9 mouse cellular contexts compared by ENCODE assay signal in genomic region chr4:82858431-82859010, GRCm38 (mm10). TPM values are rescaled to one million over a fixed set of nuclear protein-coding genes. Genes with fewer than 3 reads are reported as not detected.
DNase-seq lines count a peak whose midpoint lies in the region; ATAC-seq and TF ChIP-seq lines count a peak whose summit lies in the region.
"Had no signal": no experiment of that assay in that cellular context is flagged by ENCODE, and none has a peak within 500 bp of the region (broad histone marks: within the 10 kb centered on the region; RNA-seq: fewer than 3 reads in every experiment).

No protein-coding gene starts in this region.

- H3K4me3 ChIP-seq in heart, embryonic 14.5 days (ENCODE audit: control insufficient read depth in 1 of 2, insufficient read depth in 1 of 2, low read depth in 1 of 2, low read length in 2 of 2) = peak overlapping the region; percentile 60 to 95; a peak in 3 of 4 replicates
- no peak overlapping the region for H3K4me3 ChIP-seq in ES-Bruce4 (ENCODE audit: low read depth, low read length)
- peak overlapping the region; percentile 83 for H3K4me3 ChIP-seq in hindbrain, embryonic 10.5 days
- peak overlapping the region; percentile 88 for H3K4me3 ChIP-seq in midbrain, embryonic 10.5 days

- 20% methylated on average over 4 of the region's 4 CpGs for WGBS in heart, embryonic 14.5 days
- 37% methylated on average over 4 of the region's 4 CpGs for WGBS in hindbrain, embryonic 10.5 days
- 34% methylated on average over 4 of the region's 4 CpGs for WGBS in midbrain, embryonic 10.5 days

- DNase-seq in heart, postnatal 25 days (ENCODE audit: low spot score) = no peak
- DNase-seq in hindbrain, embryonic 10.5 days (ENCODE audit: low spot score) = no peak
- DNase-seq in midbrain, embryonic 10.5 days (ENCODE audit: low spot score) = no peak
- DNase-seq in cerebellum, postnatal 25 days = no peak
- no peak for DNase-seq in layer of hippocampus, adult 18-20 months (ENCODE audit: low spot score in 2 of 2)
- DNase-seq in ovary, postnatal 10 days (ENCODE audit: low spot score) = no peak
- DNase-seq: lung, adult 18-20 months had no signal

- ATAC-seq in heart, embryonic 14.5 days (ENCODE audit: insufficient number of reproducible peaks, insufficient read depth, low FRiP score, low read depth) = no peak

- intact Hi-C loops in heart, postnatal 25 days (cut with DNase I) = no loop called here

- H3K9me3 ChIP-seq in heart, embryonic 14.5 days (ENCODE audit: control insufficient read depth, low read length) = no peaks in the 10 kb centered on the region
- H3K9me3 ChIP-seq in ES-Bruce4 (replicated peaks; ENCODE audit: control insufficient read depth, insufficient read depth, low read length, poor library complexity, severe bottlenecking) = no peaks in the 10 kb centered on the region
- no peaks in the 10 kb centered on the region for H3K9me3 ChIP-seq in hindbrain, embryonic 10.5 days
- no peaks in the 10 kb centered on the region for H3K9me3 ChIP-seq in midbrain, embryonic 10.5 days (replicated peaks)

- H3K27me3 ChIP-seq in heart, embryonic 14.5 days (ENCODE audit: control insufficient read depth, insufficient read depth, low read length) = no peaks in the 10 kb centered on the region
- H3K27me3 ChIP-seq in ES-Bruce4 (ENCODE audit: control insufficient read depth, insufficient read depth, low read length, poor library complexity, severe bottlenecking) = no peaks in the 10 kb centered on the region
- no peaks in the 10 kb centered on the region for H3K27me3 ChIP-seq in hindbrain, embryonic 10.5 days (ENCODE audit: insufficient read depth, poor library complexity, severe bottlenecking)
- no peaks in the 10 kb centered on the region for H3K27me3 ChIP-seq in midbrain, embryonic 10.5 days (ENCODE audit: low read depth, poor library complexity, severe bottlenecking)

- TF ChIP-seq EP300 in ES-Bruce4 (IDR thresholded peaks at IDR 0.05; ENCODE audit: insufficient read depth, low read depth, low read length) = no peak

- peaks cover 0 to 20% of the 10 kb centered on the region in 2 experiments; a peak in 2 of 4 replicates for H3K4me1 ChIP-seq in heart, embryonic 14.5 days (ENCODE audit: control insufficient read depth in 2 of 2, insufficient read depth in 2 of 2, low read length in 2 of 2)
- no peaks in the 10 kb centered on the region for H3K4me1 ChIP-seq in ES-Bruce4 (ENCODE audit: control insufficient read depth, insufficient read depth, low read length)
- peaks cover 6% of the 10 kb centered on the region for H3K4me1 ChIP-seq in hindbrain, embryonic 10.5 days (replicated peaks)
- H3K4me1 ChIP-seq in midbrain, embryonic 10.5 days = peaks cover 22% of the 10 kb centered on the region

- peak overlapping the region; percentile 86 for H3K4me2 ChIP-seq in heart, embryonic 14.5 days (ENCODE audit: low read length)

- peak overlapping the region in 1 of 2 experiments; percentile 78; a peak in 2 of 4 replicates for H3K27ac ChIP-seq in heart, embryonic 14.5 days (replicated peaks in 1 of 2; ENCODE audit: control insufficient read depth in 1 of 2, insufficient read depth in 1 of 2, low read depth in 2 of 2, low read length in 2 of 2)
- H3K27ac ChIP-seq in ES-Bruce4 (ENCODE audit: insufficient read depth, low read length) = no peak overlapping the region
- H3K27ac ChIP-seq in hindbrain, embryonic 10.5 days = peak overlapping the region; percentile 96
- H3K27ac ChIP-seq in midbrain, embryonic 10.5 days (replicated peaks) = peak overlapping the region; percentile 97

- no peaks in the 10 kb centered on the region for H3K36me3 ChIP-seq in heart, embryonic 14.5 days (ENCODE audit: control insufficient read depth, insufficient read depth, low read length)
- H3K36me3 ChIP-seq in ES-Bruce4 (ENCODE audit: control insufficient read depth, insufficient read depth, low read length, poor library complexity, severe bottlenecking) = no peaks in the 10 kb centered on the region
- H3K36me3 ChIP-seq in hindbrain, embryonic 10.5 days = no peaks in the 10 kb centered on the region
- no peaks in the 10 kb centered on the region for H3K36me3 ChIP-seq in midbrain, embryonic 10.5 days

- TF ChIP-seq POLR2A in ES-Bruce4 (IDR thresholded peaks at IDR 0.05; ENCODE audit: insufficient read depth, low read length) = no peak

- no peak for TF ChIP-seq CTCF in ES-Bruce4 (IDR thresholded peaks at IDR 0.05; ENCODE audit: low read depth, low read length)

- H3K9ac ChIP-seq in heart, embryonic 14.5 days (ENCODE audit: low read length) = peak overlapping the region; percentile 93
- H3K9ac ChIP-seq in ES-Bruce4 (ENCODE audit: low read depth, poor library complexity, severe bottlenecking) = peak overlapping the region; percentile 91

RNA-seq across cellular contexts. Expression of gene Zdhhc21, which starts 1.2 kb away (rescaled TPM):
- polyA plus RNA-seq in heart, embryonic 14.5 days (2014; fragmentation: Nextera tagmentation; extraction: Ambion mirVana) = 11.3 and 12.0 TPM in 2 replicates
- total RNA-seq in heart, postnatal 25 days (2021) = 10 to 100 TPM; 10.8 to 11.6 TPM
- polyA plus RNA-seq in ES-Bruce4 (2011; ENCODE audit: insufficient read depth, insufficient read length, low read depth, missing spikeins) = 38.2 and 41.6 TPM in 2 replicates
- polyA plus RNA-seq in hindbrain, embryonic 10.5 days (2016; fragmentation: Nextera tagmentation; extraction: Ambion mirVana) = 15.4 and 15.7 TPM in 2 replicates
- 12.7 and 14.2 TPM in 2 replicates for polyA plus RNA-seq in midbrain, embryonic 10.5 days (2016; fragmentation: Nextera tagmentation; extraction: Ambion mirVana)
- total RNA-seq in layer of hippocampus, adult 18-20 months (2021) = 10 to 100 TPM; 40.9 to 47.1 TPM

RNA-seq across cellular contexts. Expression of gene Cer1, which starts 26.4 kb away (rescaled TPM):
- not detected in 2 replicates for polyA plus RNA-seq in heart, embryonic 14.5 days (2014; fragmentation: Nextera tagmentation; extraction: Ambion mirVana)
- total RNA-seq in heart, postnatal 25 days (2021) = not detected
- polyA plus RNA-seq in ES-Bruce4 (2011; ENCODE audit: insufficient read depth, insufficient read length, low read depth, missing spikeins) = 4.5 and 5.0 TPM in 2 replicates
- not detected in 2 replicates for polyA plus RNA-seq in hindbrain, embryonic 10.5 days (2016; fragmentation: Nextera tagmentation; extraction: Ambion mirVana)
- not detected in 2 replicates for polyA plus RNA-seq in midbrain, embryonic 10.5 days (2016; fragmentation: Nextera tagmentation; extraction: Ambion mirVana)
- total RNA-seq in layer of hippocampus, adult 18-20 months (2021) = not detected
